8 mouse cellular contexts compared by ENCODE assay signal in the genomic region with DNA sequence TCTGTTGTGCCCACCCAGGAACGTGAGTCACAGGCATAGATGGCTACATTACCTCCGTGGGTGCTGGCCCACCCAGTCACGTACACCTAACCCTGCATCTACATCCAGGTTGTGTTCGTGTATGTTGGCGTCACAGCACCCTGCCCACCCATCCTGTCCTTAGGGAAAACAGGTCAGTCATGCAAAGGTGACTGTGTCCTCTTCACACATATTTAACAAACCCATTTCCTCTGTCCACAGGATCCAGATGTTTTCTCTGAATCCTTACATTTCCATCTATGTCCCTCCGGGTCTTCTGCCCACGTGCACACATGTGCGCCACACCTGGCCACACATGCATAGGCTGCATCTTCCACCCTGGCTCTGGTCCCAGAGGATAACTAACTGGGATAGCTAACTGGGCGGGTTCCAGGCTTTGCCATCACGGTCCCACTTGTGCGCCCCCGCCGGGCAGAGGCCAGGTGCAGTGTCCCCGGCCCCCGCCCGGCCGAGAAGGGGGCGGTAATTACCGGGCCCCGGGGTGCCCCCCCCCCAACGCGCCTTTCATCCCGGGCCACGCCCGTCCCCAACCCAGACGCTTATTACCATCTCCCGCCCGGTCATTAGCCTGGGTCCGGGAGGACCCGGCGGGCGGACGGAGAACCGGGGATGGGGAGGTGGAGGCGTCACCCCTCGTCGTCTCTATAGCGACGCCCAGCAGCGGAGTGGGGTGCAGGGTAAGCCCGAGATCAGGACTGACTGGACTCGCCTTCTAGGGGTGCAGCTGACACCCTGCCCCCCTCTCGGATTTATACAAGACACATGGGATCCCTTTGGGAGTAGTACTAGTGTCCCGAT. TPM values are rescaled to one million over a fixed set of nuclear protein-coding genes. Genes with fewer than 3 reads are reported as not detected.
DNase-seq lines count a peak whose midpoint lies in the region; ATAC-seq and TF ChIP-seq lines count a peak whose summit lies in the region.

No protein-coding gene starts in this region.

- TF ChIP-seq POLR2A in MEL (IDR thresholded peaks at IDR 0.05; ENCODE audit: control insufficient read depth in 1 of 2, insufficient read depth in 1 of 2, low read depth in 1 of 2, low read length in 2 of 2, poor library complexity in 1 of 2), result no peak

- no peak overlapping the region for H3K27ac ChIP-seq in MEL (ENCODE audit: control insufficient read depth, low read depth, low read length)
- peak overlapping the region; percentile 76 for H3K27ac ChIP-seq in intestine, embryonic 15.5 days
- H3K27ac ChIP-seq in liver, embryonic 16.5 days (ENCODE audit: low read length), result peak overlapping the region; percentile 67; the same call in 1 of the 2 replicates

- H3K27me3 ChIP-seq in MEL (ENCODE audit: control insufficient read depth in 1 of 2, insufficient read depth in 2 of 2, low read length in 2 of 2), result no peaks in the 10 kb centered on the region
- H3K27me3 ChIP-seq in erythroblast, embryonic 14.5 days (ENCODE audit: control insufficient read depth), result peaks cover 13% of the 10 kb centered on the region
- no peaks in the 10 kb centered on the region for H3K27me3 ChIP-seq in intestine, embryonic 15.5 days (replicated peaks)
- H3K27me3 ChIP-seq in liver, embryonic 16.5 days (ENCODE audit: control insufficient read depth, insufficient read depth, low read depth, low read length), result no peaks in the 10 kb centered on the region

- no peak for TF ChIP-seq RAD21 in MEL (IDR thresholded peaks at IDR 0.05; ENCODE audit: low read depth, low read length)

- 8% methylated on average over 44 of the region's 44 CpGs for WGBS in intestine, embryonic 15.5 days
- WGBS in liver, embryonic 16.5 days (ENCODE audit: insufficient replicate concordance), result 11% methylated on average over 43 of the region's 44 CpGs

- peaks cover 0 to 12% of the 10 kb centered on the region in 2 experiments; a peak in 2 of 4 replicates for H3K36me3 ChIP-seq in MEL (ENCODE audit: control insufficient read depth in 1 of 2, insufficient read depth in 2 of 2, low read length in 2 of 2)
- H3K36me3 ChIP-seq in erythroblast, embryonic 14.5 days (ENCODE audit: control insufficient read depth), result peaks cover 3% of the 10 kb centered on the region
- no peaks in the 10 kb centered on the region for H3K36me3 ChIP-seq in intestine, embryonic 15.5 days
- no peaks in the 10 kb centered on the region for H3K36me3 ChIP-seq in liver, embryonic 16.5 days (ENCODE audit: control insufficient read depth, insufficient read depth)

- no peak for TF ChIP-seq CTCF in MEL (IDR thresholded peaks at IDR 0.05 in 2 of 3, conservative IDR thresholded peaks at IDR 0.05 in 1 of 3; ENCODE audit: control insufficient read depth in 1 of 3, insufficient read depth in 1 of 3, low read depth in 2 of 3, low read length in 3 of 3, poor library complexity in 1 of 3, severe bottlenecking in 1 of 3)

- TF ChIP-seq EP300 in MEL (IDR thresholded peaks at IDR 0.05; ENCODE audit: low read depth in 1 of 2, low read length in 2 of 2), result no peak

- H3K9ac ChIP-seq in MEL (ENCODE audit: control insufficient read depth, low read depth, low read length, poor library complexity, severe bottlenecking), result peak overlapping the region; percentile 53
- peak overlapping the region; percentile 38 for H3K9ac ChIP-seq in intestine, embryonic 15.5 days
- peak overlapping the region; percentile 67 for H3K9ac ChIP-seq in liver, embryonic 16.5 days (ENCODE audit: low read depth, low read length)

- H3K9me3 ChIP-seq in MEL (replicated peaks; ENCODE audit: insufficient read depth, low read length), result no peaks in the 10 kb centered on the region
- H3K9me3 ChIP-seq in erythroblast, embryonic 14.5 days (ENCODE audit: control insufficient read depth, low read length), result no peaks in the 10 kb centered on the region
- H3K9me3 ChIP-seq in intestine, embryonic 15.5 days, result no peaks in the 10 kb centered on the region
- H3K9me3 ChIP-seq in liver, embryonic 16.5 days (replicated peaks; ENCODE audit: control insufficient read depth, low read length), result no peaks in the 10 kb centered on the region

- ATAC-seq in intestine, embryonic 15.5 days, result no peak
- no peak for ATAC-seq in liver, embryonic 16.5 days (ENCODE audit: low read depth)

- peak; percentile 81 for DNase-seq in cerebellum, adult 11-12 months
- no peak for DNase-seq in cerebellum, postnatal 4 days (ENCODE audit: low spot score in 2 of 2)
- peak; percentile 17 for DNase-seq in MEL (ENCODE audit: low read depth, low spot score)
- DNase-seq in T-cell, adult 2 months (ENCODE audit: low spot score), result no peak
- no peak for DNase-seq in frontal cortex, postnatal 14 days (ENCODE audit: low spot score in 2 of 2)

- H3K4me1 ChIP-seq in MEL (ENCODE audit: control insufficient read depth in 1 of 2, insufficient read depth in 2 of 2, low read length in 2 of 2), result peaks cover 4 to 29% of the 10 kb centered on the region in 2 experiments
- H3K4me1 ChIP-seq in erythroblast, embryonic 14.5 days (ENCODE audit: control insufficient read depth), result peaks cover 89% of the 10 kb centered on the region
- H3K4me1 ChIP-seq in intestine, embryonic 15.5 days (replicated peaks), result peaks cover 68% of the 10 kb centered on the region
- peaks cover 81% of the 10 kb centered on the region for H3K4me1 ChIP-seq in liver, embryonic 16.5 days (ENCODE audit: control insufficient read depth, low read depth, low read length)

- H3K4me2 ChIP-seq in intestine, embryonic 15.5 days (replicated peaks), result peak overlapping the region; percentile 91
- H3K4me2 ChIP-seq in liver, embryonic 16.5 days (ENCODE audit: low read depth, low read length), result peak overlapping the region; percentile 96

- peak overlapping the region; percentile 44 to 52 for H3K4me3 ChIP-seq in MEL (ENCODE audit: control insufficient read depth in 1 of 2, insufficient read depth in 1 of 2, low read depth in 2 of 2, low read length in 2 of 2)
- peak overlapping the region; percentile 60 for H3K4me3 ChIP-seq in erythroblast, embryonic 14.5 days (replicated peaks)
- peak overlapping the region; percentile 37 for H3K4me3 ChIP-seq in intestine, embryonic 15.5 days (replicated peaks)
- H3K4me3 ChIP-seq in liver, embryonic 16.5 days (ENCODE audit: low read depth, low read length), result peak overlapping the region; percentile 62

- H3K79me2 ChIP-seq in MEL (ENCODE audit: control insufficient read depth, insufficient read depth, low read length, poor library complexity), result peaks cover 8% of the 10 kb centered on the region; the same call in 1 of the 2 replicates

TF ChIP-seq in MEL, 35 proteins besides CTCF, POLR2A, EP300 and RAD21:
- no peak for TF ChIP-seq TCF12 (IDR thresholded peaks at IDR 0.05; ENCODE audit: low read depth, low read length)
TF ChIP-seq in MEL: peak in this region for 0.

RNA-seq across cellular contexts. Expression of gene Cirbp, which starts 1.4 kb away (rescaled TPM):
- 21.2 and 27.2 TPM in 2 replicates for total RNA-seq in MEL (2012; rRNA removed)
- polyA plus RNA-seq in MEL (2012; ENCODE audit: insufficient read depth in 1 of 2, insufficient read length in 2 of 2, low read depth in 1 of 2, low replicate concordance in 2 of 2, missing spikeins in 1 of 2), result 10 to 100 TPM in 1 of 2 experiments, not detected in 1; 56.6 TPM
- 3.9 and 4.3 TPM in 2 replicates for polyA plus RNA-seq in erythroblast, embryonic 14.5 days (2012)
- polyA plus RNA-seq in intestine, embryonic 15.5 days (2015; fragmentation: Nextera tagmentation; extraction: Ambion mirVana), result 69.4 and 83.9 TPM in 2 replicates
- 13.8 and 14.2 TPM in 2 replicates for polyA plus RNA-seq in liver, embryonic 16.5 days (2015; fragmentation: Nextera tagmentation; extraction: Ambion mirVana)

RNA-seq across cellular contexts. Expression of gene 1600002K03Rik, which starts 8.4 kb away (rescaled TPM):
- total RNA-seq in MEL (2012; rRNA removed), result 16.9 and 17.7 TPM in 2 replicates
- 10 to 100 TPM in 1 of 2 experiments, not detected in 1; 11.4 TPM for polyA plus RNA-seq in MEL (2012; ENCODE audit: insufficient read depth in 1 of 2, insufficient read length in 2 of 2, low read depth in 1 of 2, low replicate concordance in 2 of 2, missing spikeins in 1 of 2)
- 0.60 and 0.99 TPM in 2 replicates for polyA plus RNA-seq in erythroblast, embryonic 14.5 days (2012)
- 22.9 and 25.1 TPM in 2 replicates for polyA plus RNA-seq in intestine, embryonic 15.5 days (2015; fragmentation: Nextera tagmentation; extraction: Ambion mirVana)
- 8.4 and 8.7 TPM in 2 replicates for polyA plus RNA-seq in liver, embryonic 16.5 days (2015; fragmentation: Nextera tagmentation; extraction: Ambion mirVana)

RNA-seq across cellular contexts. Expression of gene Efna2, which starts 14.9 kb away (rescaled TPM):
- 0.12 TPM in 1 of 2 replicates, not detected in the other for total RNA-seq in MEL (2012; rRNA removed)
- 1 to 10 TPM in 1 of 2 experiments, not detected in 1; 2.8 TPM for polyA plus RNA-seq in MEL (2012; ENCODE audit: insufficient read depth in 1 of 2, insufficient read length in 2 of 2, low read depth in 1 of 2, low replicate concordance in 2 of 2, missing spikeins in 1 of 2)
- polyA plus RNA-seq in erythroblast, embryonic 14.5 days (2012), result 0.10 and 0.16 TPM in 2 replicates
- 13.6 and 15.0 TPM in 2 replicates for polyA plus RNA-seq in intestine, embryonic 15.5 days (2015; fragmentation: Nextera tagmentation; extraction: Ambion mirVana)
- polyA plus RNA-seq in liver, embryonic 16.5 days (2015; fragmentation: Nextera tagmentation; extraction: Ambion mirVana), result 0.47 and 0.53 TPM in 2 replicates

RNA-seq across cellular contexts. Expression of gene Midn, which starts 16.3 kb away (rescaled TPM):
- total RNA-seq in MEL (2012; rRNA removed), result 8.1 and 8.3 TPM in 2 replicates
- 10 to 100 TPM in 1 of 2 experiments, not detected in 1; 26.7 TPM for polyA plus RNA-seq in MEL (2012; ENCODE audit: insufficient read depth in 1 of 2, insufficient read length in 2 of 2, low read depth in 1 of 2, low replicate concordance in 2 of 2, missing spikeins in 1 of 2)
- 7.0 and 9.3 TPM in 2 replicates for polyA plus RNA-seq in erythroblast, embryonic 14.5 days (2012)
- 14.1 and 16.1 TPM in 2 replicates for polyA plus RNA-seq in intestine, embryonic 15.5 days (2015; fragmentation: Nextera tagmentation; extraction: Ambion mirVana)
- 2.3 and 2.6 TPM in 2 replicates for polyA plus RNA-seq in liver, embryonic 16.5 days (2015; fragmentation: Nextera tagmentation; extraction: Ambion mirVana)

RNA-seq across cellular contexts. Expression of gene Cbarp, which starts 23.7 kb away (rescaled TPM):
- total RNA-seq in MEL (2012; rRNA removed), result 4.8 and 6.8 TPM in 2 replicates
- 10 to 100 TPM in 1 of 2 experiments, not detected in 1; 19.3 TPM for polyA plus RNA-seq in MEL (2012; ENCODE audit: insufficient read depth in 1 of 2, insufficient read length in 2 of 2, low read depth in 1 of 2, low replicate concordance in 2 of 2, missing spikeins in 1 of 2)
- 0.15 and 0.52 TPM in 2 replicates for polyA plus RNA-seq in erythroblast, embryonic 14.5 days (2012)
- polyA plus RNA-seq in intestine, embryonic 15.5 days (2015; fragmentation: Nextera tagmentation; extraction: Ambion mirVana), result 4.8 and 5.1 TPM in 2 replicates
- 0.44 and 0.65 TPM in 2 replicates for polyA plus RNA-seq in liver, embryonic 16.5 days (2015; fragmentation: Nextera tagmentation; extraction: Ambion mirVana)

Comparison
In these comparisons a context has a peak if more than half of its experiments do, and no peak if none do; other contexts are left out.
1. DNase-seq: peak in cerebellum, adult 11-12 months (single experiment) and MEL (single experiment); none in cerebellum, postnatal 4 days (0 of 2), T-cell, adult 2 months (single experiment) and frontal cortex, postnatal 14 days (0 of 2).
2. Peak in every context shown above with its lines, with median percentiles within 50 percentile points of each other: H3K4me3 ChIP-seq and H3K9ac ChIP-seq.